10 mouse cellular contexts compared by ENCODE assay signal in the genomic region with DNA sequence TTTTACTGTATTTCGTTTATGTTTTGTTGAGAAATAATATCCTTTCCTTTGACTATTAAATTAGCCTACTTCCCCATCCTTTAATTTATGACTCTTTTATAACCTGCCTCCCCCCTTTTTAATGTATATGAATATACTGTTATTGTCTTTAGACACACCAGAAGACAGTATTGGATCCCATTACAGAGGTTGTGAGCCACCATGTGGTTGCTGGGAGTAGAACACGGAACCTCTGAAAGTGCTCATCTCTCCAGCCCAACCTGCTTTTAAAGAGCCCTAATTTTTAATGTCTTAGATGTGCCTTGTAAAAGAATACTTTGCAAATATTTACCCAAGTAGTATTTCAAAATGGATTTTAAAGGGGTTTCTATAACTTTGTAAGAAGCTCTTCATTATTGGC.
A peak's percentile ranks its signal among the peaks of the same experiment; 100 is the strongest.
DNase-seq lines count a peak whose midpoint lies in the region; ATAC-seq and TF ChIP-seq lines count a peak whose summit lies in the region.
"Had no signal": no experiment of that assay in that cellular context is flagged by ENCODE, and none has a peak within 500 bp of the region (broad histone marks: within the 10 kb centered on the region; RNA-seq: fewer than 3 reads in every experiment).

No protein-coding gene starts in this region.

- no peak overlapping the region for H3K4me2 ChIP-seq in kidney, embryonic 14.5 days (replicated peaks; ENCODE audit: low read depth, low read length)
- H3K4me2 ChIP-seq: hindbrain, embryonic 15.5 days had no signal

- TF ChIP-seq POLR2A in kidney, adult 2 months (IDR thresholded peaks at IDR 0.05; ENCODE audit: low read depth, low read length): no peak

- TF ChIP-seq CTCF in kidney, adult 2 months (conservative IDR thresholded peaks at IDR 0.05; ENCODE audit: insufficient read depth, insufficient read length, low read depth, low read length): 0 out of 2 replicates have a peak, but pooled peaks have one; percentile 8

- no peaks in the 10 kb centered on the region for H3K9me3 ChIP-seq in kidney, embryonic 14.5 days (ENCODE audit: control insufficient read depth, low read length)
- H3K9me3 ChIP-seq: hindbrain, embryonic 15.5 days had no signal

- peak; percentile 9 for DNase-seq in adrenal gland, postnatal 10 days
- no peak for DNase-seq in adrenal gland, postnatal 25 days
- no peak for DNase-seq in kidney, adult 2 months
- DNase-seq in A20 (ENCODE audit: low read depth, low spot score): peak; percentile 56
- peak; percentile 61 for DNase-seq in induced T-regulatory cell, adult 2 months (ENCODE audit: low read depth)
- DNase-seq in frontal cortex, postnatal 14 days (ENCODE audit: low spot score in 2 of 2): no peak

- H3K4me3 ChIP-seq in kidney, adult 2 months (ENCODE audit: insufficient read depth, low read depth, low read length): no peak overlapping the region
- H3K4me3 ChIP-seq in kidney, embryonic 14.5 days (ENCODE audit: low read length): no peak overlapping the region
- H3K4me3 ChIP-seq: hindbrain, embryonic 15.5 days had no signal

- no peak overlapping the region for H3K27ac ChIP-seq in kidney, adult 2 months (ENCODE audit: insufficient read depth, low read depth, low read length)
- H3K27ac ChIP-seq in kidney, embryonic 14.5 days (ENCODE audit: low read depth, low read length): no peak overlapping the region
- H3K27ac ChIP-seq: hindbrain, embryonic 15.5 days; macrophage had no signal

- peaks cover 3% of the 10 kb centered on the region; the same call in 1 of the 2 replicates for H3K36me3 ChIP-seq in kidney, adult 2 months (ENCODE audit: control insufficient read depth, insufficient read depth, low read length)
- peaks cover 15% of the 10 kb centered on the region; the same call in 1 of the 2 replicates for H3K36me3 ChIP-seq in kidney, embryonic 14.5 days (ENCODE audit: control insufficient read depth, insufficient read depth, low read length)

- 69% methylated on average over 2 of the region's 2 CpGs for WGBS in kidney, adult 2 months
- WGBS in kidney, embryonic 14.5 days: 82% methylated on average over 2 of the region's 2 CpGs

- no peak for ATAC-seq in kidney, embryonic 14.5 days (ENCODE audit: low FRiP score, low TSS enrichment)
- no peak for ATAC-seq in granulocyte monocyte progenitor cell, adult 5-6 weeks (replicated peaks; ENCODE audit: poor library complexity, severe bottlenecking)

- H3K4me1 ChIP-seq in kidney, adult 2 months (ENCODE audit: control insufficient read depth, insufficient read depth, low read length): no peaks in the 10 kb centered on the region
- no peaks in the 10 kb centered on the region for H3K4me1 ChIP-seq in kidney, embryonic 14.5 days (ENCODE audit: control insufficient read depth, insufficient read depth, low read length)
- H3K4me1 ChIP-seq: hindbrain, embryonic 15.5 days had no signal

- H3K27me3 ChIP-seq in kidney, adult 2 months (replicated peaks; ENCODE audit: control insufficient read depth, insufficient read depth, low read length): no peaks in the 10 kb centered on the region
- H3K27me3 ChIP-seq in kidney, embryonic 14.5 days (ENCODE audit: control insufficient read depth, insufficient read depth, low read length): no peaks in the 10 kb centered on the region
- H3K27me3 ChIP-seq: hindbrain, embryonic 15.5 days had no signal

- H3K9ac ChIP-seq in kidney, embryonic 14.5 days (ENCODE audit: low read depth, low read length): no peak overlapping the region
- H3K9ac ChIP-seq: hindbrain, embryonic 15.5 days had no signal

Comparison
In these comparisons a context has a peak if more than half of its experiments do, and no peak if none do; other contexts are left out.
1. DNase-seq: peak in adrenal gland, postnatal 10 days (single experiment), A20 (single experiment) and induced T-regulatory cell, adult 2 months (single experiment); none in adrenal gland, postnatal 25 days (single experiment), kidney, adult 2 months (single experiment) and frontal cortex, postnatal 14 days (0 of 2).